Mouse (Mus musculus) retina, postnatal 7 days (tissue): Measurements from ENCODE around the gene Plac9a.
"Not testable (repeated sequence)": the region's sequence is repeated elsewhere in the genome, so short reads cannot be mapped to it uniquely, and the experiment has no call there.

Experiments used
- DNase-seq: peaks from one replicate; pipeline ENCODE4 v3.0.0-alpha.2; 2012; ENCODE audit warnings: low read depth, low spot score

The Plac9a gene

GRCm38 (mm10) chr14:25903000-25903399 is at the start of gene Plac9a:
Gene Plac9a (minus strand): TSS chr14:25903100.
- not testable (repeated sequence) for DNase-seq

- not testable (repeated sequence) for DNase-seq
Measured at GRCm38 (mm10) chr14:25938004-25938403, 35.1 kb upstream of the Plac9a start, which contains the start of gene Cphx1. Gene Cphx1 (plus strand): TSS chr14:25938304.

GRCm38 (mm10) chr14:25936867-25937630 is 34.1 kb upstream of the Plac9a start:
- not testable (repeated sequence) for DNase-seq

DNA sequence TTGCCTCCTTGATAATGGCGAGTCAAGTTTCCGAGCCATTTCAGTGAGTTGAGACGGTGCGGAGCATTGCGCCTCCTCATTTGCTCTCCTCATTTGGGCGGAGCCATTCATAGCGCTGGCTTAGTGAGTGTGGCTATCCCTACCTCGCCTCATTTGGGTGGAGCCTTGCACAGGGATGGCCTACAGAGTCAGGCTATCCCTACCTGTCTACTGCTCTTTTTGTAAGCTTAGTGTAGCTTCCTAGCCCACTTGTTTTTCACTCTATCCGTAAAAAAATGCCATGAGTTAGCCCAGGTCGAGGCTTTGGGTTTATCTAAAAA is 24.6 kb upstream of the Plac9a start, which contains the start of gene Tmem254a:
Tmem254a (minus strand) TSS at position 111 of the 320 bp plus-strand sequence.
- DNase-seq: not testable (repeated sequence)

- not testable (repeated sequence) for DNase-seq
Measured at GRCm38 (mm10) chr14:25926814-25927561, 24.1 kb upstream of the Plac9a start.

DNA sequence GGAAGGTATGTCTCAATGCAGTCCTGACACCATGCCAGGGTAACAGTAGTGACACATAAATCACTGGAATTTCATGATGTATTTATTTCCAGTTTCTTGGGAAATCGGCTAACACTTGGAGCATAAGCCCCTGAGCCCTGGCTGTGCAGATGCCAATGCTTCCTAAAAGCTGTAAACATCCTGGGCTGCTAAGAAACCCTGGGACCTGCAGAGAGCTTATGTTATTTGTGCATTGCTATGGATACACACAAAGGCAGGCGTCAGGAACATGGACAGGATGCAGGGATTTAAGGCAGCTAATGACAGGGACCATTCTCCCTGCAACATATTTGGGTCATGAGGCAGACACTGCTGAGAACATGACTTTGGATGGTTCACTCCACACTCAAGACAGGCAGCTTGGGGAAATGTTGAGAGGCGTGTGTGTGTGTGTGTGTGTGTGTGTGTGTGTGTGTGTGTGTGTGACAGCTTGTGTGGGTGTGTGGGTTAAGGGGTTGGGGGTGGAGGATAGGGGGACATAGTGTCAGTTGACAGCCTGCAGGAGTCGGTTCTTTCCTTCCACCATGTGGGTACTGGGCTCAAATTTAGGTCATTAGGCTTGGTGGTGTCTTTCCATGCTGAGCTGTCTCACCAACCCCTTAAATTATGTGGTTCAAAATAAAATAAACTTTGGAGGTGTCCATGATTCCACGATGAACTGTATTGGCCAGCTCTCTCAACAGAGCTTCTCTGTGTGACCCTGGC is 15.7 kb upstream of the Plac9a start:
- not testable (repeated sequence) for DNase-seq

DNA sequence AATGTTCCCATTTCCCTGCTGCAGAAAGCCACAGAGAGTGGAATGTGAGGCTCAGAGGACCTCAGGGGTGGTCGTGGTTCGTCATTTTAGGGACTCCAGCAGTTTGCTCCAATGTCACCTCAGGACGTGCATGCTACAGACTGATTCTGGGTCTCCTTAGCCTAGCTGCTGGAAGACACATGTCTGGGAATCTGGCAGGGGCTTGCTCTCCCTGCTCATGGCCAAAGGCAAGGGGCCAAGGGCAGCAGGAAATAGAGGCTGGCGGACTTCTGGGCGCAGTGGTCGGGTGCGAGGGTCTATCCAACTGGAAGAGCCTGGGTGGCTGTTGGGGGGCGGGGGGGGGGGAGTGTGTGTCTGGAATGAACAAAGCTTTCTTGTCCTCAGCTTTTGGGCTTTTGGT is 6.1 kb upstream of the Plac9a start:
- DNase-seq: not testable (repeated sequence)

DNA sequence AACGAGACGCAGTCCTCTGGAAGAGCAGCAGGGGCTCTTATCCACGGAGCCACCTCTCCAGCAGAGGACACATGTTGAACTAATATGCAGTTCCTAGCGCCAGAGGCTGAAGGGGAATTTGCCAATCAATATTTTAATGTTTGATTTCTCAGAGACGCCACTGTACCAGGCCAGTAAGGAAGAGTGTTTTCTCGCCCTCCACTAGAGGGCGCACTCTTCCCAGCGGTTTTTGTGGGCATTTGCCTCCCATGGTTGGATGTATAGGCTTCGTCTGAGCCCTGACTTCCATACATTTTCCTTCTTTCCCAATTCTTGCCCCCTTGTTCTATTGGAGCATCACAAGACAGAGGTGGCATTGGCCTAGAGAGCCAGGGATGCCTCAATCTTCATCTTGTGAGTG is 4.4 kb upstream of the Plac9a start:
- not testable (repeated sequence) for DNase-seq

DNA sequence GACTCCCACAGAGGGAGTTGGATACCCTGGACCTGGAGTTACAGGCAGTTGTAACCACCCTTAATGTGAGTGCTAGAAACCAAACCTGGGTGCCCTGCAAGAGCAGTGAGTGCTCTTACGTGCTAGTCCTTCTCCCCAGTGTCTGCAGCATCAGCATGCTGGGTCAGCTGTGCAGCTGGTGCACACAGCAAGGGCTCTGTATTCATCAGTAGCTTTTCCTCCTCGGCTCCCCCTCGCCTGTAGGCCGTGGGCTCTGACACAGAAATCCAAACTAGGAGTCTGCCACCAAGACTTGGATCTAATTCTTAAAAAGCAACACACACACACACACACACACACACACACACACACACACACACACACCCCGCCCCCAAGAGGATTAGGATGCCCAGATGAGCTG is 2.3 kb upstream of the Plac9a start:
- not testable (repeated sequence) for DNase-seq

GRCm38 (mm10) chr14:25895686-25896085 is 7.2 kb downstream of the Plac9a start:
- DNase-seq: not testable (repeated sequence)

GRCm38 (mm10) chr14:25894566-25894965 is 8.3 kb downstream of the Plac9a start:
- DNase-seq: not testable (repeated sequence)

GRCm38 (mm10) chr14:25885886-25886285 is 17.0 kb downstream of the Plac9a start:
- not testable (repeated sequence) for DNase-seq

DNA sequence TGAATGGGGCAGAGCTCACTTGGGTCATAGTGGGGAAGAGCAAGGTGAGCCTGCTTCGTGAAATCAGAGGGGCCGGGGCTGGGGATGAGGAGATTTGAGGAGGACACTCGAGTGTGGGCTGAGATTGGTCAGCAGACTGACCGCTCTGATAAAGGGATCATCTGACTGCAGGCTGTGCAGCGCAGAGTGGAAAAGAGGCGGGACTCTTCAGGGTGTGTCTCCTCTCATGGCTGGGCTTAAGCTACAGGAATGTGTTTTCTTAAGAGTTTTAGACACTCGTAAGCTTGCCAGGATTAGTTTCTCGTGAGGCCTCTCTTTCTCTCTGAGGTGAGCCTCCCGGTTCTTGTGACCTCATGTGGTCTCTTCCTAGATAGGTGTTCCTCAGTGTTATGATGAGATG is 21.1 kb downstream of the Plac9a start:
- DNase-seq: not testable (repeated sequence)

DNA sequence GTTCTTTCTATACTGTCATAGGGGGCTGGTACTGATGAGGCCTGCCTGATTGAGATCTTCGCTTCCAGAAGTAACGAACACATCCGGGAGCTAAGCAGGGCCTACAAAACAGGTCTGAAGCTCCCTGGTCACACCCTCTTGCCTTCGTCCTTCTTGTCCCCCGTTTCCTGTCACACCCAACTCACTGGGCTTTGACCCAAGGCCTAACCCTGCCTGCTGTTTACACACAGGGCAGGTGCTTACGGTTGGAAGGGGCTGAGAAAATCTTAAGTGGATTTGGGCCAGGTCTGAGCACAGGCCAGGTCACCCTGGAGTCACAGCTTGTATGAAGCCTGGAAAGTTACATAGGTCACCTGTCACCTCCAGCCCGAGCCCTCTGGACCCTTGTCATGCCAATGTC is 26.3 kb downstream of the Plac9a start:
- DNase-seq: not testable (repeated sequence)

DNA sequence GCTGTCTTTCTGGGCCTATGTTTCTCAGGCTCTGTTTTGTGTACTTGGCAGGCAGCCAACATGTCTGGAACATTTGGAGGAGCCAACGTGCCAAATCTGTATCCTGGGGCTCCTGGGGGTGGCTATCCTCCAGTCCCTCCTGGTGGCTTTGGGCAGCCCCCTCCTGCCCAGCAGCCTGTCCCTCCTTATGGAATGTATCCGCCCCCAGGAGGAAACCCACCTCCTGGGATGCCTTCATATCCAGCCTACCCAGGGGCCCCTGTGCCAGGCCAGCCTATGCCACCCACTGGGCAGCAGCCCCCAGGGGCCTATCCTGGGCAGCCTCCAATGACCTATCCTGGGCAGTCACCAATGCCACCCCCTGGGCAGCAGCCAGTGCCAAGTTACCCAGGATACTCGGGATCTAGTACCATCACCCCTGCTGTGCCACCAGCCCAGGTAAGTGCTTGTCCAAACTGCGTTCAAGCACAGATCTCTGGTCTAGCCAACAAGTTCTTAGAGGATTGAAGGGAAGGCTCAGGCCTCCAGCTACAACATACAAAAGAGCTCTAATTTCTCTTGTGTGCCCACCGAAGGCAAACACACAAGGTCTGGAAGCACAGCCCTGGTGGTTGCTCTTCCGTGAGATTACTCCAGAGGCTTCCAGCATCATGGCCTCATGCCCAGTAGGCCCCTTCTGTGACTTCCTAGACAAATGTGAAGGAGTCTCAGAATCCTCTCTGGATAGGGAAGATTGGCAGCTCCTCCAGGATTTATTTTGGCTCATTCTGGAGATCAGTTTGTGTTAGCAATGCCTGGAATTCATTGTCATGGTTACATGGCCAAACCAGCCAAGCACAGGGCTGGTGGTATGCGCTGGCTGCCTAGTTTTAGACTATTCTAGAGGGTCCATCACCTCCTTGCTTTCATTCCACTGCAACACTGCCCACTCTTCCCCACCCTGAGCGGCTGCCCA is 30.2 kb downstream of the Plac9a start:
- no peak for DNase-seq

GRCm38 (mm10) chr14:25869135-25869878 is 33.6 kb downstream of the Plac9a start:
- DNase-seq: no peak

- no peak for DNase-seq
Measured at GRCm38 (mm10) chr14:25868706-25869105, 34.2 kb downstream of the Plac9a start.

DNA sequence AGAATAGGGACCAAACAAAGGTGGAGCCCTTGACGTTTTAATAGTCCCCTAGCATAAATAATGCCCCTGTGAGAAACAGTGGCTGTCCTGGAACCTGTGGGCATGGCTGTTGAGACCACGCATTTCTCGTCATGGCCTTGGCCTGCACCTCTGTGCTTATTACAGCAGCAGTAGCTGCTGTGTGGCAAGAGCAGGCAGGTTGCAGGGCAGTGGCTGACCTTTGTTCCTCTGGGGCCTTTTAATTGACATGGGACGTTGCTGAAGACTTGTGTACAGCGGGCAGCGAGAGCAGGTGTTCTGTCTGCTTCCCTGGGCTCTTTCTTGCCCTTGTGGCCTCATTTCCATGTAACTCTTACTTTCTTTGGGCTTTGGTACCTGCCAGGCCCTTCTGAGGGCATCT is 35.1 kb downstream of the Plac9a start:
- DNase-seq: no peak

DNA sequence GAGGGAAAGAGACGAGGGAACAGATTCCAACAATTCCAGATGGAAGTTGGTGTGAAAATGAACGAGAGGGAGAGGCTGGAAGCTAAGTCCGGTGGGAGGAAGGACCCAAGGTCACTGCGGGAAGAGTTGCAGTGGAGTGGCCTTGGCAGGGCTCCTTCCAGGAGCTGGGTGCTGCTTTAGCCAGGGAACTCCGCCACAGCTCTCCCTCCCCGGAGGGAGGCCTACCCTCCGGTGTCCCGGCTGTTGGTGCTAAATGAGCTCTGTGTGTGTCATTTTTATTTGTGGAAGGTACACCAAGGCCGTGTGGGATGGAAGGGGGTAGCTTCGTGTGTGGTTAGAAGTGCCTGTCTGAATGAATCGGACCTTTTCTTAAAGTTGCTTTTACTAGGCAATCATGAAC is 36.1 kb downstream of the Plac9a start:
- DNase-seq: no peak

DNA sequence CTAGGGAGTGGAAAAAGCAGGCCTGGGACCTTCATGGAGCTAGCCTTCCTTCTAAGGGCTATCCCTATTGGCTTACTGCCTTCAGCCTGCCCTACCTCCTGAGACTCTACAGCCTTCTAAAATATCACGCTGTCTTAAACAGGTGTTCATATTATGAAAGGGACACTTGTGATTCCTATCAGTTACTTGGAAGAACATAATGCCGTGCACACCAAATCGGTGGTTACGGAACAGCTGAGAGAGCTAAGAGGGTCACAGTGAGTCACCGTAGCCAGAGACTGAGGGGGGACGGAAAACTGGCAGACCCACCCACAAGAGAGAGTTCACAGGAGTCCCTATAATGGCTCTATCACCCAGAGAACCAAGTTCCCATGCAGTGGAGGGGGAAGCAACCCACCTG is 36.5 kb downstream of the Plac9a start:
- no peak for DNase-seq
